ENCODE assay signal across 9 mouse cellular contexts in the genomic region with DNA sequence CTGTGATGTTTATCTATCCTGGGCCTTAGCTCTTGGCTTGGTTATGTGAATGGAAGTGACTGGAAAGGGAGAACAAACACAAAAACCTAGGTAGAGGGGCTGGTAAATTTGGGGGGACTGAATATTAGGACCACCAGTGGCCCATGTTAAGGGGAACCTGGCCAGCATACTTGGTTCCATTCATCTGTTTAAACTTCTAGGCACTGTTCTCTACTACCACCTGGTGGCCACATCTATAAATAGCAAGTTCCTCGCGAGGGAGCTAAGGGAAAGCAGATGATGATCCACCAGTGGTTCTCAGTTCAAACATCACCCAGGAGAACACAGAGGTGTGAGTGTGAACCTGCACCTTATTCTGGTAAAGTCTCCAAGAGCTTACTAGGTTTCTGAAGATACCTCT. TPM values are rescaled to one million over a fixed set of nuclear protein-coding genes. Genes with fewer than 3 reads are reported as not detected.
DNase-seq lines count a peak whose midpoint lies in the region; ATAC-seq lines count a peak whose summit lies in the region.
"Had no signal": no experiment of that assay in that cellular context is flagged by ENCODE, and none has a peak within 500 bp of the region (broad histone marks: within the 10 kb centered on the region; RNA-seq: fewer than 3 reads in every experiment).

No protein-coding gene starts in this region.

- WGBS in intestine, embryonic 14.5 days = 0% methylated on average over 2 of the region's 2 CpGs
- 2% methylated on average over 2 of the region's 2 CpGs for WGBS in intestine, embryonic 16.5 days
- 0% methylated on average over 2 of the region's 2 CpGs for WGBS in hindbrain, embryonic 12.5 days
- 4% methylated on average over 2 of the region's 2 CpGs for WGBS in midbrain, embryonic 11.5 days

- no peak overlapping the region for H3K4me2 ChIP-seq in intestine, embryonic 14.5 days (ENCODE audit: low read length)
- H3K4me2 ChIP-seq in intestine, embryonic 16.5 days (ENCODE audit: low read depth, low read length) = no peak overlapping the region
- no peak overlapping the region for H3K4me2 ChIP-seq in hindbrain, embryonic 12.5 days (replicated peaks)
- no peak overlapping the region for H3K4me2 ChIP-seq in midbrain, embryonic 11.5 days
- H3K4me2 ChIP-seq: embryonic facial prominence, embryonic 12.5 days had no signal

- peaks cover 33% of the 10 kb centered on the region for H3K36me3 ChIP-seq in intestine, embryonic 14.5 days (ENCODE audit: control insufficient read depth, insufficient read depth, low read length)
- no peaks in the 10 kb centered on the region for H3K36me3 ChIP-seq in intestine, embryonic 16.5 days (ENCODE audit: control insufficient read depth, insufficient read depth, low read length)
- no peaks in the 10 kb centered on the region for H3K36me3 ChIP-seq in hindbrain, embryonic 12.5 days
- H3K36me3 ChIP-seq in midbrain, embryonic 11.5 days (ENCODE audit: control insufficient read depth, insufficient read depth, low read length) = 0 out of 2 replicates have a peak, but pooled peaks cover 3% of the 10 kb centered on the region
- H3K36me3 ChIP-seq: embryonic facial prominence, embryonic 12.5 days had no signal

- DNase-seq in intestine, embryonic 14.5 days (ENCODE audit: low spot score) = peak; percentile 80
- peak; percentile 42 to 61 for DNase-seq in adrenal gland, postnatal 36 days
- DNase-seq in left cerebral cortex, adult 18-20 months (ENCODE audit: low spot score in 2 of 2) = peak; percentile 74 to 76
- DNase-seq in midbrain, embryonic 11.5 days (ENCODE audit: low spot score, missing footprints) = peak; percentile 93
- DNase-seq in spleen, postnatal 36 days (ENCODE audit: low spot score in 2 of 2) = peak; percentile 29 to 33

- no peak overlapping the region for H3K27ac ChIP-seq in intestine, embryonic 14.5 days (ENCODE audit: low read depth)
- no peak overlapping the region for H3K27ac ChIP-seq in intestine, embryonic 16.5 days (ENCODE audit: low read length)
- no peak overlapping the region for H3K27ac ChIP-seq in hindbrain, embryonic 12.5 days
- no peak overlapping the region for H3K27ac ChIP-seq in midbrain, embryonic 11.5 days (ENCODE audit: low read depth, low read length)
- H3K27ac ChIP-seq: embryonic facial prominence, embryonic 12.5 days had no signal

- no peaks in the 10 kb centered on the region for H3K27me3 ChIP-seq in intestine, embryonic 14.5 days (replicated peaks; ENCODE audit: control insufficient read depth, insufficient read depth, low read length)
- H3K27me3 ChIP-seq in intestine, embryonic 16.5 days (replicated peaks; ENCODE audit: control insufficient read depth, insufficient read depth, low read length) = no peaks in the 10 kb centered on the region
- H3K27me3 ChIP-seq in hindbrain, embryonic 12.5 days = no peaks in the 10 kb centered on the region
- H3K27me3 ChIP-seq in midbrain, embryonic 11.5 days (ENCODE audit: control insufficient read depth, insufficient read depth, low read length) = no peaks in the 10 kb centered on the region
- H3K27me3 ChIP-seq: embryonic facial prominence, embryonic 12.5 days had no signal

- H3K4me3 ChIP-seq in intestine, embryonic 14.5 days (ENCODE audit: low read depth, low read length) = no peak overlapping the region
- no peak overlapping the region for H3K4me3 ChIP-seq in intestine, embryonic 16.5 days (ENCODE audit: low read length)
- no peak overlapping the region for H3K4me3 ChIP-seq in hindbrain, embryonic 12.5 days
- H3K4me3 ChIP-seq in midbrain, embryonic 11.5 days (ENCODE audit: low read depth, low read length) = no peak overlapping the region
- H3K4me3 ChIP-seq: embryonic facial prominence, embryonic 12.5 days had no signal

- ATAC-seq in intestine, embryonic 14.5 days (replicated peaks; ENCODE audit: low FRiP score, low TSS enrichment, low read depth) = 0 out of 2 replicates have a peak, but pooled peaks have one; percentile 17
- ATAC-seq in intestine, embryonic 16.5 days = no peak
- ATAC-seq in erythroblast, adult 5-6 weeks (replicated peaks; ENCODE audit: low FRiP score, poor library complexity, severe bottlenecking) = peak; percentile 81
- ATAC-seq in hindbrain, embryonic 12.5 days (ENCODE audit: low FRiP score) = 0 out of 2 replicates have a peak, but pooled peaks have one; percentile 22
- peak; percentile 42; the same call in 1 of the 2 replicates for ATAC-seq in midbrain, embryonic 11.5 days (ENCODE audit: low FRiP score)

- no peak overlapping the region for H3K9ac ChIP-seq in intestine, embryonic 14.5 days (ENCODE audit: low read length)
- no peak overlapping the region for H3K9ac ChIP-seq in intestine, embryonic 16.5 days (ENCODE audit: low read depth, low read length)
- H3K9ac ChIP-seq in hindbrain, embryonic 12.5 days = no peak overlapping the region
- no peak overlapping the region for H3K9ac ChIP-seq in midbrain, embryonic 11.5 days (ENCODE audit: low read length)
- H3K9ac ChIP-seq: embryonic facial prominence, embryonic 12.5 days had no signal

- no peaks in the 10 kb centered on the region for H3K4me1 ChIP-seq in intestine, embryonic 14.5 days (replicated peaks; ENCODE audit: control insufficient read depth, insufficient read depth, low read length)
- no peaks in the 10 kb centered on the region for H3K4me1 ChIP-seq in intestine, embryonic 16.5 days (ENCODE audit: control insufficient read depth, insufficient read depth, low read length)
- no peaks in the 10 kb centered on the region for H3K4me1 ChIP-seq in hindbrain, embryonic 12.5 days
- no peaks in the 10 kb centered on the region for H3K4me1 ChIP-seq in midbrain, embryonic 11.5 days (ENCODE audit: control insufficient read depth, insufficient read depth, low read length)
- H3K4me1 ChIP-seq: embryonic facial prominence, embryonic 12.5 days had no signal

- H3K9me3 ChIP-seq in intestine, embryonic 14.5 days (ENCODE audit: control insufficient read depth, low read length) = no peaks in the 10 kb centered on the region
- no peaks in the 10 kb centered on the region for H3K9me3 ChIP-seq in intestine, embryonic 16.5 days (ENCODE audit: control insufficient read depth, low read length)
- H3K9me3 ChIP-seq in hindbrain, embryonic 12.5 days (replicated peaks) = no peaks in the 10 kb centered on the region
- H3K9me3 ChIP-seq in midbrain, embryonic 11.5 days (ENCODE audit: control insufficient read depth, low read length) = no peaks in the 10 kb centered on the region
- H3K9me3 ChIP-seq: embryonic facial prominence, embryonic 12.5 days had no signal

RNA-seq across cellular contexts. Expression of gene Usp35, which starts 34.4 kb away (rescaled TPM):
- polyA plus RNA-seq in intestine, embryonic 14.5 days (2014; fragmentation: Nextera tagmentation; extraction: Ambion mirVana) = 2.1 and 3.4 TPM in 2 replicates
- polyA plus RNA-seq in intestine, embryonic 16.5 days (2015; fragmentation: Nextera tagmentation; extraction: Ambion mirVana) = 0.54 and 0.60 TPM in 2 replicates
- total RNA-seq in adrenal gland, postnatal 36 days (2021) = 1 to 10 TPM; 4.9 to 8.7 TPM
- 0.38 TPM in 1 of 2 replicates, not detected in the other for total RNA-seq in erythroblast, adult 5-6 weeks (2015; ENCODE audit: low replicate concordance)
- total RNA-seq in erythroblast, adult 5-6 weeks (2017; ENCODE audit: low replicate concordance) = 0.26 and 0.28 TPM in 2 replicates
- 4.0 and 5.1 TPM in 2 replicates for polyA plus RNA-seq in hindbrain, embryonic 12.5 days (2016; fragmentation: Nextera tagmentation; extraction: Ambion mirVana)
- total RNA-seq in left cerebral cortex, adult 18-20 months (2021) = 10 to 100 TPM; 17.2 to 19.3 TPM
- polyA plus RNA-seq in midbrain, embryonic 11.5 days (2014; fragmentation: Nextera tagmentation; extraction: Ambion mirVana) = 2.5 and 2.9 TPM in 2 replicates

RNA-seq across cellular contexts. Expression of gene Kctd21, which starts 34.7 kb away (rescaled TPM):
- 5.4 and 5.9 TPM in 2 replicates for polyA plus RNA-seq in intestine, embryonic 14.5 days (2014; fragmentation: Nextera tagmentation; extraction: Ambion mirVana)
- 4.1 and 4.4 TPM in 2 replicates for polyA plus RNA-seq in intestine, embryonic 16.5 days (2015; fragmentation: Nextera tagmentation; extraction: Ambion mirVana)
- total RNA-seq in adrenal gland, postnatal 36 days (2021) = 10 to 100 TPM in 1 of 2 experiments, 1 to 10 TPM in 1; 7.8 to 11.3 TPM
- total RNA-seq in erythroblast, adult 5-6 weeks (2015; ENCODE audit: low replicate concordance) = 0.42 TPM in 1 of 2 replicates, not detected in the other
- total RNA-seq in erythroblast, adult 5-6 weeks (2017; ENCODE audit: low replicate concordance) = 0.14 and 0.43 TPM in 2 replicates
- polyA plus RNA-seq in hindbrain, embryonic 12.5 days (2016; fragmentation: Nextera tagmentation; extraction: Ambion mirVana) = 6.3 and 7.7 TPM in 2 replicates
- total RNA-seq in left cerebral cortex, adult 18-20 months (2021) = 10 to 100 TPM; 13.7 to 15.1 TPM
- polyA plus RNA-seq in midbrain, embryonic 11.5 days (2014; fragmentation: Nextera tagmentation; extraction: Ambion mirVana) = 4.6 and 5.8 TPM in 2 replicates

Comparison
In these comparisons a context has a peak if more than half of its experiments do, and no peak if none do; other contexts are left out.
1. DNase-seq: peak in every context shown above with its lines; median percentile 93 in midbrain, embryonic 11.5 days; 80 in intestine, embryonic 14.5 days; 75 in left cerebral cortex, adult 18-20 months; 52 in adrenal gland, postnatal 36 days; 31 in spleen, postnatal 36 days.